Mouse (Mus musculus): ENCODE measurements at regions not wholly inside any gene's neighbourhood (a gene's known extent, or its start where the extent isn't known, plus 50 kb on each side); places are given as distances from the start of the nearest gene placed in this dataset.
A peak's percentile ranks its signal among the peaks of the same experiment; 100 is the strongest.

GRCm38 (mm10) chr1:125307223-125307622 is 128.3 kb downstream of the Actr3 start:
- no peaks in the 10 kb centered on the region for H3K9me3 ChIP-seq (ENCODE audit: low read length)
- H3K4me3 ChIP-seq (ENCODE audit: low read depth, low read length) = no peak overlapping the region
- no peak overlapping the region for H3K4me2 ChIP-seq (replicated peaks; ENCODE audit: low read depth, low read length)
- no peak overlapping the region for H3K27ac ChIP-seq (ENCODE audit: low read length)
- H3K4me1 ChIP-seq (ENCODE audit: insufficient read depth, low read depth, low read length) = no peaks in the 10 kb centered on the region
- ATAC-seq (no peak), DNase-seq (ENCODE audit: low spot score) (no peak)
- no peaks in the 10 kb centered on the region for H3K36me3 ChIP-seq (ENCODE audit: insufficient read depth, low read length)
- H3K9ac ChIP-seq (replicated peaks; ENCODE audit: low read depth) = no peak overlapping the region
- TF ChIP-seq CTCF (IDR thresholded peaks at IDR 0.05) = no peak
- TF ChIP-seq EP300 (IDR thresholded peaks at IDR 0.05) = no peak
- H3K27me3 ChIP-seq (replicated peaks; ENCODE audit: insufficient read depth, low read length) = no peaks in the 10 kb centered on the region
- 67% methylated on average over 3 of the region's 3 CpGs for WGBS

GRCm38 (mm10) chr1:125298520-125299090 is 136.9 kb downstream of the Actr3 start:
- DNase-seq (ENCODE audit: low spot score) = peak; percentile 18
- WGBS = 70% methylated on average over 5 of the region's 5 CpGs

GRCm38 (mm10) chr1:125295646-125296045 is 139.9 kb downstream of the Actr3 start:
- Histone ChIP-seq H3K4me3 (ENCODE audit: low read depth, low read length) (no peak overlapping the region), H3K4me1 (ENCODE audit: insufficient read depth, low read depth, low read length) (no peaks in the 10 kb centered on the region), H3K4me2 (replicated peaks; ENCODE audit: low read depth, low read length) (no peak overlapping the region), H3K9me3 (ENCODE audit: low read length) (no peaks in the 10 kb centered on the region), H3K9ac (replicated peaks; ENCODE audit: low read depth) (no peak overlapping the region), H3K27ac (ENCODE audit: low read length) (no peak overlapping the region), H3K36me3 (ENCODE audit: insufficient read depth, low read length) (no peaks in the 10 kb centered on the region), H3K27me3 (replicated peaks; ENCODE audit: insufficient read depth, low read length) (no peaks in the 10 kb centered on the region)
- no peak for TF ChIP-seq CTCF (IDR thresholded peaks at IDR 0.05)
- no peak for TF ChIP-seq EP300 (IDR thresholded peaks at IDR 0.05)
- WGBS = 74% methylated on average over 3 of the region's 3 CpGs
- ATAC-seq (no peak), DNase-seq (ENCODE audit: low spot score) (no peak)

More at GRCm38 (mm10) chr1:125298520-125299090, 136.9 kb downstream of the Actr3 start:
- H3K9me3 ChIP-seq (ENCODE audit: low read length) = no peaks in the 10 kb centered on the region
- H3K27me3 ChIP-seq (replicated peaks; ENCODE audit: insufficient read depth, low read length) = no peaks in the 10 kb centered on the region
- no peaks in the 10 kb centered on the region for H3K4me1 ChIP-seq (ENCODE audit: insufficient read depth, low read depth, low read length)
- peak; percentile 28 for ATAC-seq
- no peak overlapping the region for H3K4me2 ChIP-seq (replicated peaks; ENCODE audit: low read depth, low read length)
- no peak overlapping the region for H3K9ac ChIP-seq (replicated peaks; ENCODE audit: low read depth)
- H3K36me3 ChIP-seq (ENCODE audit: insufficient read depth, low read length) = no peaks in the 10 kb centered on the region
- no peak overlapping the region for H3K27ac ChIP-seq (ENCODE audit: low read length)
- TF ChIP-seq CTCF (IDR thresholded peaks at IDR 0.05) (no peak), EP300 (IDR thresholded peaks at IDR 0.05) (no peak)
- no peak overlapping the region for H3K4me3 ChIP-seq (ENCODE audit: low read depth, low read length)

GRCm38 (mm10) chr1:125290320-125291021 is 145.1 kb downstream of the Actr3 start:
- no peaks in the 10 kb centered on the region for H3K27me3 ChIP-seq (replicated peaks; ENCODE audit: insufficient read depth, low read length)
- H3K4me2 ChIP-seq (replicated peaks; ENCODE audit: low read depth, low read length) = no peak overlapping the region
- no peak for DNase-seq (ENCODE audit: low spot score)
- H3K9ac ChIP-seq (replicated peaks; ENCODE audit: low read depth) = no peak overlapping the region
- WGBS = 87% methylated on average over 12 of the region's 12 CpGs
- no peaks in the 10 kb centered on the region for H3K36me3 ChIP-seq (ENCODE audit: insufficient read depth, low read length)
- no peak for TF ChIP-seq CTCF (IDR thresholded peaks at IDR 0.05)
- no peak for TF ChIP-seq EP300 (IDR thresholded peaks at IDR 0.05)
- ATAC-seq = no peak
- no peaks in the 10 kb centered on the region for H3K9me3 ChIP-seq (ENCODE audit: low read length)
- H3K27ac ChIP-seq (ENCODE audit: low read length) = no peak overlapping the region
- H3K4me3 ChIP-seq (ENCODE audit: low read depth, low read length) = no peak overlapping the region
- no peaks in the 10 kb centered on the region for H3K4me1 ChIP-seq (ENCODE audit: insufficient read depth, low read depth, low read length)

- Histone ChIP-seq H3K4me1 (ENCODE audit: insufficient read depth, low read depth, low read length) (no peaks in the 10 kb centered on the region), H3K27me3 (replicated peaks; ENCODE audit: insufficient read depth, low read length) (no peaks in the 10 kb centered on the region), H3K36me3 (ENCODE audit: insufficient read depth, low read length) (no peaks in the 10 kb centered on the region), H3K4me2 (replicated peaks; ENCODE audit: low read depth, low read length) (no peak overlapping the region), H3K9ac (replicated peaks; ENCODE audit: low read depth) (no peak overlapping the region), H3K4me3 (ENCODE audit: low read depth, low read length) (no peak overlapping the region), H3K27ac (ENCODE audit: low read length) (no peak overlapping the region), H3K9me3 (ENCODE audit: low read length) (no peaks in the 10 kb centered on the region)
- TF ChIP-seq CTCF (IDR thresholded peaks at IDR 0.05) = no peak
- no peak for TF ChIP-seq EP300 (IDR thresholded peaks at IDR 0.05)
- ATAC-seq = no peak
- 53% methylated on average over 2 of the region's 2 CpGs for WGBS
- no peak for DNase-seq (ENCODE audit: low spot score)
These were observed 149.2 kb downstream of the Actr3 start for GRCm38 (mm10) chr1:125286347-125286746.

GRCm38 (mm10) chr1:125284693-125285092 is 150.8 kb downstream of the Actr3 start:
- WGBS = 71% methylated on average over 2 of the region's 2 CpGs
- no peak overlapping the region for H3K4me3 ChIP-seq (ENCODE audit: low read depth, low read length)
- H3K9ac ChIP-seq (replicated peaks; ENCODE audit: low read depth) = no peak overlapping the region
- no peaks in the 10 kb centered on the region for H3K27me3 ChIP-seq (replicated peaks; ENCODE audit: insufficient read depth, low read length)
- H3K4me2 ChIP-seq (replicated peaks; ENCODE audit: low read depth, low read length) = no peak overlapping the region
- ATAC-seq (no peak), DNase-seq (ENCODE audit: low spot score) (no peak)
- no peaks in the 10 kb centered on the region for H3K4me1 ChIP-seq (ENCODE audit: insufficient read depth, low read depth, low read length)
- no peaks in the 10 kb centered on the region for H3K36me3 ChIP-seq (ENCODE audit: insufficient read depth, low read length)
- no peak overlapping the region for H3K27ac ChIP-seq (ENCODE audit: low read length)
- no peak for TF ChIP-seq CTCF (IDR thresholded peaks at IDR 0.05)
- H3K9me3 ChIP-seq (ENCODE audit: low read length) = no peaks in the 10 kb centered on the region
